17 mouse cellular contexts compared by ENCODE assay signal in the genomic region with DNA sequence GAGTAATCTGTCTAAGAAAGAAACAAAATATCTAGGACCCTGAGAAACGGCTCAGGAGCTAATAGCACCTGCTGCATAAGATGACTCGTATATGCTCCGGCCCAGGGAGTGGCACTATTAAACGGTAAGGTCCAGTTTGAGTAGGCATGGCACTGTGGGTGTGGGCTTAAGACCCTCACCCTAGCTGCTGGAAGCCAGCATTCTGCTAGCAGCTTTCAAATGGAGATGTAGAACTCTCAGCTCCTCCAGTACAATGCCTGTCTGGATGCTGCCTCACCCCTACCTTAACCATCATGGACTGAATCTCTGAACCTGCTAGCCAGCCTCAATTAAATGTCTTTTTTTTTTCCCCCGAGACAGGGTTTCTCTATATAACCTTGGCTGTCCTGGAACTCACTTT.
"Had no signal": no experiment of that assay in that cellular context is flagged by ENCODE, and none has a peak within 500 bp of the region (broad histone marks: within the 10 kb centered on the region; RNA-seq: fewer than 3 reads in every experiment).

No protein-coding gene starts in this region.

- ATAC-seq: midbrain, embryonic 16.5 days had no signal

- H3K9me3 ChIP-seq: midbrain, embryonic 10.5 days; midbrain, embryonic 12.5 days; neural tube, embryonic 13.5 days; neural tube, embryonic 15.5 days had no signal

- H3K4me3 ChIP-seq: midbrain, embryonic 10.5 days; midbrain, embryonic 12.5 days; myocyte; neural tube, embryonic 13.5 days; neural tube, embryonic 15.5 days had no signal

- H3K36me3 ChIP-seq: midbrain, embryonic 10.5 days; midbrain, embryonic 12.5 days; neural tube, embryonic 13.5 days; neural tube, embryonic 15.5 days had no signal

- H3K27me3 ChIP-seq: midbrain, embryonic 12.5 days; neural tube, embryonic 13.5 days; neural tube, embryonic 15.5 days had no signal

- H3K27ac ChIP-seq: midbrain, embryonic 10.5 days; midbrain, embryonic 12.5 days; neural tube, embryonic 13.5 days; neural tube, embryonic 15.5 days had no signal

- DNase-seq: lung, adult 18-20 months; lung, embryonic 14.5 days; lung, postnatal 10 days; lung, postnatal 4 days; midbrain, embryonic 14.5 days; retina, postnatal 1 day; right cerebral cortex, adult 18-20 months; right cerebral cortex, postnatal 25 days; thymus, adult 18-20 months; thymus, postnatal 14 days; thymus, postnatal 36 days had no signal

- H3K9ac ChIP-seq: lung, embryonic 14.5 days; midbrain, embryonic 12.5 days; neural tube, embryonic 13.5 days; neural tube, embryonic 15.5 days had no signal
